In the genomic region with DNA sequence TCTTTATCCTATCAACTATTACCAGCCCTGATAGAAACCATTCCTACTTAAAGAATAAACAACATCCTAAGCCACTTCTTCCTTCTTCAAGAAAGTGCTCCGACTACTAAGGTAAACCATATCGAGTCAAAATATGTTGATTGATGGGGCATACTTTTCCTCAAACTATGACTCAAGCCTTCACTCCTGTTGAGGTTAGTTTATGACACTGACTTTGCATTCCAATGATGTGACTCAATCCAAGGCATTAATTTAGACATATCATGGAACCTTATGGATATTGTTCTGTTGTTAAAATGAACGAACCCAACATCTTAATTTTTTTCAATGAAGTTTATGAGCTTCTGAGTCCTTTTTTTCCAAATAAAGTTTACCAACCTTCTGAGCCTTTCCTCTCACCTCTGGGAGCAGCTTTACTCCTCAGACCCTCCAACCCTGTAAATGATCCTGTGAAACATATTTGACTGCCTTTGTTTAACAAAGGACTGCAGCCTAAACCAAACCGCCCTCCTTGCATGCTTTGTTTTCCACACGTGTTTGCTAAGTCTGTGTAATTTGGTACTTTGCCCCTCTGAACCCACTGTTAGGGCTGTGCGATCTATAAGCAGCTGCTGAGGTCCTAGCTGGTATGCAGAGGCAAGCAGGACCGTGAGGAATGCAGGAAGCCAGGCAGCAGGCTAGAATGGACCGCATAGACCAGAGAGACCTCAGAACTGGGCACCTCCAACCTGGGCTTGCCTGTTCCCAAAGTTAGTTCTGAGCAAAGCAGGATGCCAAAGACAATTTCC, we compare ENCODE assay signal across 23 mouse cellular contexts.
DNase-seq lines count a peak whose midpoint lies in the region; ATAC-seq and TF ChIP-seq lines count a peak whose summit lies in the region.
"Had no signal": no experiment of that assay in that cellular context is flagged by ENCODE, and none has a peak within 500 bp of the region (broad histone marks: within the 10 kb centered on the region; RNA-seq: fewer than 3 reads in every experiment).

No protein-coding gene starts in this region.

- no peak overlapping the region for H3K4me3 ChIP-seq in liver, embryonic 11.5 days (ENCODE audit: low read depth, low read length)
- H3K4me3 ChIP-seq in embryonic facial prominence, embryonic 14.5 days (ENCODE audit: low read depth, low read length), result no peak overlapping the region
- no peak overlapping the region for H3K4me3 ChIP-seq in limb, embryonic 12.5 days (replicated peaks)
- H3K4me3 ChIP-seq in liver, embryonic 16.5 days (ENCODE audit: low read depth, low read length), result no peak overlapping the region
- no peak overlapping the region for H3K4me3 ChIP-seq in layer of hippocampus, adult 2 months
- H3K4me3 ChIP-seq: erythroblast, embryonic 14.5 days; forebrain, embryonic 12.5 days; heart, embryonic 12.5 days; midbrain, embryonic 12.5 days; stomach, embryonic 15.5 days had no signal

- H3K27me3 ChIP-seq in liver, embryonic 11.5 days (replicated peaks; ENCODE audit: control insufficient read depth, insufficient read depth, low read length), result no peaks in the 10 kb centered on the region
- H3K27me3 ChIP-seq in embryonic facial prominence, embryonic 14.5 days (replicated peaks; ENCODE audit: control insufficient read depth, insufficient read depth, low read length), result no peaks in the 10 kb centered on the region
- H3K27me3 ChIP-seq in limb, embryonic 12.5 days, result no peaks in the 10 kb centered on the region
- H3K27me3 ChIP-seq in liver, embryonic 16.5 days (ENCODE audit: control insufficient read depth, insufficient read depth, low read depth, low read length), result no peaks in the 10 kb centered on the region
- H3K27me3 ChIP-seq: CH12.LX; forebrain, embryonic 12.5 days; heart, embryonic 12.5 days; midbrain, embryonic 12.5 days; stomach, embryonic 15.5 days had no signal

- H3K4me2 ChIP-seq in liver, embryonic 11.5 days, result no peak overlapping the region
- H3K4me2 ChIP-seq in embryonic facial prominence, embryonic 14.5 days (ENCODE audit: low read depth, low read length), result no peak overlapping the region
- H3K4me2 ChIP-seq in limb, embryonic 12.5 days, result no peak overlapping the region
- H3K4me2 ChIP-seq in liver, embryonic 16.5 days (ENCODE audit: low read depth, low read length), result no peak overlapping the region
- H3K4me2 ChIP-seq: forebrain, embryonic 12.5 days; heart, embryonic 12.5 days; midbrain, embryonic 12.5 days; stomach, embryonic 15.5 days had no signal

- no peak overlapping the region for H3K9ac ChIP-seq in liver, embryonic 11.5 days (ENCODE audit: low read depth, low read length)
- no peak overlapping the region for H3K9ac ChIP-seq in embryonic facial prominence, embryonic 14.5 days (ENCODE audit: low read depth, low read length)
- no peak overlapping the region for H3K9ac ChIP-seq in limb, embryonic 12.5 days (replicated peaks)
- no peak overlapping the region for H3K9ac ChIP-seq in liver, embryonic 16.5 days (ENCODE audit: low read depth, low read length)
- H3K9ac ChIP-seq: forebrain, embryonic 12.5 days; heart, embryonic 12.5 days; midbrain, embryonic 12.5 days; stomach, embryonic 15.5 days had no signal

- H3K4me1 ChIP-seq in liver, embryonic 11.5 days (replicated peaks; ENCODE audit: control insufficient read depth, insufficient read depth, low read length), result no peaks in the 10 kb centered on the region
- H3K4me1 ChIP-seq in embryonic facial prominence, embryonic 14.5 days (ENCODE audit: control insufficient read depth, insufficient read depth, low read length), result peaks cover 8% of the 10 kb centered on the region
- peaks cover 45% of the 10 kb centered on the region for H3K4me1 ChIP-seq in limb, embryonic 12.5 days (replicated peaks)
- no peaks in the 10 kb centered on the region for H3K4me1 ChIP-seq in liver, embryonic 16.5 days (ENCODE audit: control insufficient read depth, low read depth, low read length)
- H3K4me1 ChIP-seq: forebrain, embryonic 12.5 days; heart, embryonic 12.5 days; midbrain, embryonic 12.5 days; stomach, embryonic 15.5 days had no signal

- no peak overlapping the region for H3K27ac ChIP-seq in liver, embryonic 11.5 days (ENCODE audit: low read depth, low read length)
- H3K27ac ChIP-seq in embryonic facial prominence, embryonic 14.5 days (replicated peaks; ENCODE audit: low read depth, low read length), result no peak overlapping the region
- peak overlapping the region; percentile 8; the same call in 1 of the 2 replicates for H3K27ac ChIP-seq in limb, embryonic 12.5 days
- no peak overlapping the region for H3K27ac ChIP-seq in liver, embryonic 16.5 days (ENCODE audit: low read length)
- no peak overlapping the region for H3K27ac ChIP-seq in layer of hippocampus, adult 2 months
- H3K27ac ChIP-seq: forebrain, embryonic 12.5 days; midbrain, embryonic 12.5 days; stomach, embryonic 15.5 days had no signal

- peak; percentile 53; the same call in 1 of the 2 replicates for ATAC-seq in liver, embryonic 11.5 days (replicated peaks; ENCODE audit: low FRiP score)
- ATAC-seq in embryonic facial prominence, embryonic 14.5 days (ENCODE audit: low read depth), result peak; percentile 77; the same call in 1 of the 2 replicates
- no peak; the same call in 1 of the 2 replicates for ATAC-seq in limb, embryonic 12.5 days (ENCODE audit: insufficient number of reproducible peaks, insufficient read depth, low FRiP score, low TSS enrichment, low read depth)
- ATAC-seq in liver, embryonic 16.5 days (ENCODE audit: low read depth), result peak; percentile 63

- DNase-seq in liver, embryonic 11.5 days (ENCODE audit: low spot score), result no peak
- DNase-seq in liver, result no peak
- DNase-seq in embryonic facial prominence, embryonic 14.5 days (ENCODE audit: low spot score), result no peak
- no peak for DNase-seq in heart, postnatal 10 days
- no peak for DNase-seq in frontal cortex, postnatal 10 days (ENCODE audit: low spot score in 2 of 2)
- DNase-seq in layer of hippocampus, adult 2 months (ENCODE audit: low spot score in 2 of 2), result no peak
- DNase-seq: adrenal gland, adult 2 months; cerebellum, adult 11 months; cerebellum, adult 9-11 months; heart, postnatal 14 days; kidney, postnatal 25 days; lung, adult 18-20 months; thymus, adult 2 months; thymus, postnatal 4 days had no signal

- no peak for TF ChIP-seq CTCF in layer of hippocampus, adult 2 months (conservative IDR thresholded peaks at IDR 0.05)

- no peaks in the 10 kb centered on the region for H3K36me3 ChIP-seq in liver, embryonic 11.5 days (ENCODE audit: control insufficient read depth, insufficient read depth, low read length)
- no peaks in the 10 kb centered on the region for H3K36me3 ChIP-seq in embryonic facial prominence, embryonic 14.5 days (ENCODE audit: control insufficient read depth, insufficient read depth, low read length)
- no peaks in the 10 kb centered on the region for H3K36me3 ChIP-seq in limb, embryonic 12.5 days
- no peaks in the 10 kb centered on the region for H3K36me3 ChIP-seq in liver, embryonic 16.5 days (ENCODE audit: control insufficient read depth, insufficient read depth)
- H3K36me3 ChIP-seq: forebrain, embryonic 12.5 days; G1E; heart, embryonic 12.5 days; midbrain, embryonic 12.5 days; stomach, embryonic 15.5 days had no signal

- intact Hi-C loops in heart, postnatal 10 days (cut with DNase I), result no loop called here

- H3K9me3 ChIP-seq in liver, embryonic 11.5 days (ENCODE audit: control insufficient read depth, low read length), result no peaks in the 10 kb centered on the region
- H3K9me3 ChIP-seq in embryonic facial prominence, embryonic 14.5 days (ENCODE audit: control insufficient read depth, low read length), result no peaks in the 10 kb centered on the region
- no peaks in the 10 kb centered on the region for H3K9me3 ChIP-seq in limb, embryonic 12.5 days
- no peaks in the 10 kb centered on the region for H3K9me3 ChIP-seq in liver, embryonic 16.5 days (replicated peaks; ENCODE audit: control insufficient read depth, low read length)
- H3K9me3 ChIP-seq: forebrain, embryonic 12.5 days; G1E; heart, embryonic 12.5 days; midbrain, embryonic 12.5 days; stomach, embryonic 15.5 days had no signal

- WGBS in liver, embryonic 11.5 days, result 69% methylated on average over 8 of the region's 8 CpGs
- 43% methylated on average over 8 of the region's 8 CpGs for WGBS in embryonic facial prominence, embryonic 14.5 days
- WGBS in limb, embryonic 12.5 days, result 55% methylated on average over 8 of the region's 8 CpGs
- 53% methylated on average over 8 of the region's 8 CpGs for WGBS in liver, embryonic 16.5 days (ENCODE audit: insufficient replicate concordance)
